Mouse (Mus musculus) kidney, postnatal 0 days (tissue): ENCODE data around the gene Sfxn1. TPM values are rescaled to one million over a fixed set of nuclear protein-coding genes. Genes with fewer than 3 reads are reported as not detected.

Experiments
- ATAC-seq: fragments of 200-750 bp; cut with Nextera tagmentation; replicated peaks from 2 replicates; pipeline ENCODE4 v1.8.0; 2017; ENCODE audit warnings: low read depth, moderate number of reproducible peaks, moderate TSS enrichment, moderate library complexity; ENCODE audit not compliant: low FRiP score
- DNase-seq: peaks from one replicate; pipeline ENCODE4 v3.0.0-alpha.2; 2016; ENCODE audit warnings: low spot score
- H3K27ac ChIP-seq: fragments of 300-500 bp; sonication (generic); 2 replicates; pipeline ENCODE4 v1.5.1; 2014; ENCODE audit warnings: mild to moderate bottlenecking
- H3K27me3 ChIP-seq: fragments of 300-500 bp; sonication (generic); 2 replicates; pipeline ENCODE4 v1.6.1; 2014; ENCODE audit warnings: low read length, mixed read lengths; ENCODE audit not compliant: insufficient read depth
- H3K36me3 ChIP-seq: fragments of 300-500 bp; sonication (generic); 2 replicates; pipeline ENCODE4 v1.6.1; 2014; ENCODE audit warnings: low read length, mixed read lengths; ENCODE audit not compliant: insufficient read depth
- H3K4me1 ChIP-seq: fragments of 300-500 bp; sonication (generic); replicated peaks from 2 replicates; pipeline ENCODE4 v1.6.1; 2014; ENCODE audit warnings: antibody characterized with exemption, low read length, mixed read lengths; ENCODE audit not compliant: insufficient read depth
- H3K4me2 ChIP-seq: fragments of 300-500 bp; sonication (generic); 2 replicates; pipeline ENCODE4 v1.6.1; 2014; ENCODE audit warnings: mild to moderate bottlenecking, low read length, moderate library complexity, mixed read lengths
- H3K4me3 ChIP-seq: fragments of 300-500 bp; sonication (generic); replicated peaks from 2 replicates; pipeline ENCODE4 v1.5.1; 2014; ENCODE audit warnings: low read depth, low read length
- H3K9ac ChIP-seq: fragments of 300-500 bp; sonication (generic); 2 replicates; pipeline ENCODE4 v1.6.1; 2014; ENCODE audit warnings: low read depth, low read length
- H3K9me3 ChIP-seq: fragments of 300-500 bp; sonication (generic); replicated peaks from 2 replicates; pipeline ENCODE4 v1.6.1; 2016; ENCODE audit warnings: low read length, inconsistent platforms, mixed read lengths
- CTCF ChIP-seq: IDR thresholded peaks from 2 replicates; pipeline ENCODE4 v1.5.1; 2016; ENCODE audit warnings: antibody characterized with exemption, low read depth, mild to moderate bottlenecking, moderate library complexity
- WGBS: fragments of 180-500 bp; shearing (Covaris S2); extraction: QIAGEN DNeasy Blood & Tissue Kit; methylation state at CpG from one replicate; pipeline ENCODE4 v1.1.7; 2014; 5-methylcytosine and 5-hydroxymethylcytosine counted together
- polyA plus RNA-seq: library from polyadenylated mRNA; unstranded; fragments of >200 nt; fragmentation: Nextera tagmentation; extraction: Ambion mirVana; gene quantifications from 2 replicates; pipeline ENCODE4 v1.2.1, GENCODE M21; 2015

Gene Sfxn1
- polyA plus RNA-seq, 1 experiment from 2014 or later = 106 TPM

- H3K9ac ChIP-seq = no peak overlapping the region
- H3K27ac ChIP-seq = no peak overlapping the region
- H3K36me3 ChIP-seq = peaks cover 19% of the 10 kb centered on the region
- H3K4me3 ChIP-seq = no peak overlapping the region
- DNase-seq (no peak), ATAC-seq (no peak)
- H3K27me3 ChIP-seq = no peaks in the 10 kb centered on the region
- TF ChIP-seq CTCF = no peak
- no peaks in the 10 kb centered on the region for H3K4me1 ChIP-seq
- no peak overlapping the region for H3K4me2 ChIP-seq
- H3K9me3 ChIP-seq = no peaks in the 10 kb centered on the region
- 80% methylated on average over 3 of the region's 3 CpGs for whole genome bisulfite sequencing
Observed at GRCm38 (mm10) chr13:54103271-54103670, 31.6 kb downstream of the Sfxn1 start.

DNA sequence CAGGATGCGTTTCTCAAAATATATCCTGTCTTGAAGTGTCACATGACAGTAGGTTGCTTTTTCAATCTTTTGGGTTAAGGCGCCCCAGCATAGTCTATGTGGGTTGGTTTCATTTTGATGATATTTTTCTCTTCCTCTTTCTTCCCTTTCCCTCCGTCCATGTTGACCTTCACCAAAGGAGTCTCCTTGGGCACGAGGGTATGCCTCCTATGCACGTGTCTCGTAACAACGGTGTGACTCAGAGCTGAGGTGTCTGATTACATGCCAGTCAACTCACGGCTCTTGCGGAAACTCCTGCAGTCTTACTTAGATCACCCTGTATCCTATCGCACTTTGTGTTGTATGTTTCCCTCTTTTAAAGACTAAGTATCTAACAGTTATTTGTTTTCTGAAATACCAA is 32.2 kb downstream of the Sfxn1 start:
- peaks cover 18% of the 10 kb centered on the region for H3K36me3 ChIP-seq
- TF ChIP-seq CTCF = no peak
- no peaks in the 10 kb centered on the region for H3K4me1 ChIP-seq
- ATAC-seq (no peak), DNase-seq (no peak)
- H3K27ac ChIP-seq = no peak overlapping the region
- no peak overlapping the region for H3K4me3 ChIP-seq
- H3K9ac ChIP-seq = no peak overlapping the region
- 59% methylated on average over 10 of the region's 10 CpGs for WGBS
- no peak overlapping the region for H3K4me2 ChIP-seq
- H3K27me3 ChIP-seq = no peaks in the 10 kb centered on the region
- no peaks in the 10 kb centered on the region for H3K9me3 ChIP-seq

DNA sequence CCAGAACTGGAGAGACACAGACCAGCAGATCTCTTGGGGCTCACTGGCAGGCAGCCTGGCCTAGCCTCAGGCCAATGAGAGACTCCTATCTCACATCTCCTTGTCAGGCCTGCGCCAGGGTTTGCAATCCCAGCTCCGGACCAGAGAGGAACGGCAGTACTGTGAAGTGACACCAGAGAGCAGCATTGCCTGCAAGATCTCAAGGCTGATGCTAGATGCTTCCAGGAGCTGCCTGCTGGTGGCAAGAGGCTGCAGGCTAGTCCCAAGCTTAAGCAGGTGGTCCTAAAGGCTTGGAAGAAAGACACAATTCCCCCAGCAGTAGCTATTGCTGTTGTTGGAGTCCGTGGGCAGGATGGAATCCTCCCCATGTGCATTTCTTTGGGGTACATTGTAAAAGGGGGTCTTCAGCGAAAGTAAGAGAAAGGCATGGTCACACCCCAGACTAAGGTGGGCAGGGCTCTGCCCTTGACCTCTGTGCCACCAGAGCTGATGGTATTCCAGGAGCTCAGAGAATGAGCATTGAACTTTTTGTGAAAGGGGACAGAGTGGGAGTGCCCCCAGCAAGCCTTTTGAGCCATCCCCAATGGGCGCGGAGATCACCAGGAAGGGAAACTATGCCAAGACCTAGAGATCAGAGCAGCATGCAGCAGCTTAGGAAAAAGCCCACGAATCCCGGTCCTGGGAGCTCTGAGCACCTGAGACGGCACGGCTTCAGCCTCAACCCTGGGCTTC is 42.3 kb downstream of the Sfxn1 start:
- no peaks in the 10 kb centered on the region for H3K27me3 ChIP-seq
- H3K36me3 ChIP-seq = no peaks in the 10 kb centered on the region
- H3K27ac ChIP-seq = no peak overlapping the region
- no peaks in the 10 kb centered on the region for H3K9me3 ChIP-seq
- ATAC-seq (no peak), DNase-seq (peak; percentile 84)
- 55% methylated on average over 11 of the region's 11 CpGs for WGBS
- no peak overlapping the region for H3K4me3 ChIP-seq
- TF ChIP-seq CTCF = peak; percentile 91
- no peak overlapping the region for H3K4me2 ChIP-seq
- H3K9ac ChIP-seq = no peak overlapping the region
- H3K4me1 ChIP-seq = no peaks in the 10 kb centered on the region

DNA sequence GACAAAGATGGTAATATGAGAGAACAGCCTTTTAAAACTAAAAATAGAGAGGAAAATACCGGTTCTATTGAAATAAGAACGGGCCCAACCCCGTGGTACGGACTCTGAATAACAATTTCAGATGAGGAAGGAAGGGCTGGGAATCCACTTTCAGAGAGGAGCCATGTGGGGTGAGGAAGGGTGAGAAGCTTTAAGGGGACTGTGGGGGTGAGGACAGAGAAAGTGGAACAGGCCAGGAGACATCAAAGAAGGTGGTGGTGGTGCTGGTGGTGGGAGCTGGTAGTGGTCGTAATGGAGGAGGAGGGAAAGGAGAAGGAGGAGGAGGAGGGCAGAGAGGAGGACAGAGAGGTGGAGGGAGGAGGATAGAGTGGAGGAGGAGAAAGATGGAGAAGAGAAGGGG is 43.3 kb downstream of the Sfxn1 start:
- no peak overlapping the region for H3K4me2 ChIP-seq
- no peak for ATAC-seq
- WGBS = 58% methylated on average over 5 of the region's 5 CpGs
- H3K27me3 ChIP-seq = no peaks in the 10 kb centered on the region
- no peak overlapping the region for H3K4me3 ChIP-seq
- H3K9me3 ChIP-seq = no peaks in the 10 kb centered on the region
- no peak overlapping the region for H3K27ac ChIP-seq
- no peak overlapping the region for H3K9ac ChIP-seq
- H3K36me3 ChIP-seq = no peaks in the 10 kb centered on the region
- H3K4me1 ChIP-seq = no peaks in the 10 kb centered on the region
- TF ChIP-seq CTCF = no peak
- DNase-seq = no peak

DNA sequence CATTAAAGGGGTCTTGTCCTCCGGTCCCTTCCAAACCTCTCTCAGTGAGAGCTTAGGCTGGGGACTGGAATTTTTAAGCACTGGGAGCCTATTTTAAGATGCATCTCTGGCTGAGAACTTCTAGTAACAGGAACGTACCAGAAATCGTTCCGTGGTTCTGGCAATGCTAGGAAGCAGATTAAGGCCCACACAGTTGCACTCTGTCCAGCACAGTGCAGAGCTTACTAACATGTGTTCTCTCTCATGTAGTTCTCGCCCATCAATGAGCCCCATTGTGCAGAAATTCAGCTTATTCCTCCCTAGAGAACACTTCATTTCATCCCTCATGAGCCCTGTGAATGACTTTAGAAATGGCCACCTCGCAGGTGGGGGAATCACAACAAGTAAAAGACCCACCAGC is 44.1 kb downstream of the Sfxn1 start:
- Histone ChIP-seq H3K4me2 (no peak overlapping the region), H3K4me3 (no peak overlapping the region), H3K9me3 (no peaks in the 10 kb centered on the region), H3K27me3 (no peaks in the 10 kb centered on the region), H3K36me3 (no peaks in the 10 kb centered on the region), H3K9ac (no peak overlapping the region), H3K4me1 (no peaks in the 10 kb centered on the region), H3K27ac (no peak overlapping the region)
- DNase-seq (no peak), ATAC-seq (no peak)
- TF ChIP-seq CTCF = no peak
- WGBS = 85% methylated on average over 6 of the region's 6 CpGs

- H3K4me2 ChIP-seq = no peak overlapping the region
- H3K9ac ChIP-seq = no peak overlapping the region
- WGBS = 49% methylated on average over 5 of the region's 5 CpGs
- DNase-seq = no peak
- H3K36me3 ChIP-seq = no peaks in the 10 kb centered on the region
- no peaks in the 10 kb centered on the region for H3K4me1 ChIP-seq
- H3K27ac ChIP-seq = no peak overlapping the region
- H3K27me3 ChIP-seq = no peaks in the 10 kb centered on the region
- no peaks in the 10 kb centered on the region for H3K9me3 ChIP-seq
- H3K4me3 ChIP-seq = no peak overlapping the region
- TF ChIP-seq CTCF = no peak
- ATAC-seq = no peak
Observed at GRCm38 (mm10) chr13:54118355-54118754, 46.7 kb downstream of the Sfxn1 start.
